Mouse (Mus musculus) liver, postnatal 0 days (tissue): ENCODE data around the gene Ankrd9. TPM values are rescaled to one million over a fixed set of nuclear protein-coding genes. Genes with fewer than 3 reads are reported as not detected.

ENCODE experiments used
- ATAC-seq: fragments of 200-750 bp; cut with Nextera tagmentation; 2 replicates; pipeline ENCODE4 v1.8.0; 2017; ENCODE audit warnings: mild to moderate bottlenecking, moderate library complexity
- DNase-seq: peaks from one replicate; pipeline ENCODE4 v3.0.0-alpha.2; 2016
- H3K27ac ChIP-seq: fragments of 300-500 bp; sonication (generic); 2 replicates; pipeline ENCODE4 v1.5.1; 2014; ENCODE audit warnings: antibody characterized with exemption, moderate library complexity, mild to moderate bottlenecking, low read depth
- H3K27me3 ChIP-seq: fragments of 300-500 bp; sonication (generic); 2 replicates; pipeline ENCODE4 v1.6.1; 2014; ENCODE audit warnings: low read length, control low read depth, mixed read lengths; ENCODE audit not compliant: insufficient read depth
- H3K36me3 ChIP-seq: fragments of 300-500 bp; sonication (generic); replicated peaks from 2 replicates; pipeline ENCODE4 v1.6.1; 2014; ENCODE audit warnings: mild to moderate bottlenecking, control low read depth, low read length, moderate library complexity, mixed read lengths; ENCODE audit not compliant: insufficient read depth
- H3K4me1 ChIP-seq: fragments of 300-500 bp; sonication (generic); 2 replicates; pipeline ENCODE4 v1.6.1; 2014; ENCODE audit warnings: antibody characterized with exemption, mild to moderate bottlenecking, control low read depth; ENCODE audit not compliant: insufficient read depth
- H3K4me2 ChIP-seq: fragments of 300-500 bp; sonication (generic); 2 replicates; pipeline ENCODE4 v1.6.1; 2014; ENCODE audit warnings: low read depth, mild to moderate bottlenecking, low read length, moderate library complexity, mixed read lengths
- H3K4me3 ChIP-seq: fragments of 300-500 bp; sonication (generic); 2 replicates; pipeline ENCODE4 v1.5.1; 2014; ENCODE audit warnings: low read depth, low read length
- H3K9ac ChIP-seq: fragments of 300-500 bp; sonication (generic); replicated peaks from 2 replicates; pipeline ENCODE4 v1.6.1; 2014; ENCODE audit warnings: mild to moderate bottlenecking, moderate library complexity
- H3K9me3 ChIP-seq: fragments of 300-500 bp; sonication (generic); 2 replicates; pipeline ENCODE4 v1.6.1; 2016; ENCODE audit warnings: mild to moderate bottlenecking, control low read depth, low read length, mixed read lengths
- CTCF ChIP-seq: sonication (generic); IDR thresholded peaks from 2 replicates; pipeline ENCODE4 v1.5.1; 2016; ENCODE audit warnings: antibody characterized with exemption, low read depth
- EP300 ChIP-seq: IDR thresholded peaks from 2 replicates; pipeline ENCODE4 v1.6.1; 2016; ENCODE audit warnings: antibody characterized with exemption, low read depth, mild to moderate bottlenecking
- WGBS: fragments of 180-500 bp; shearing (Covaris S2); extraction: QIAGEN DNeasy Blood & Tissue Kit; methylation state at CpG from one replicate; pipeline ENCODE4 v1.1.7; 2014; ENCODE audit not compliant: insufficient replicate concordance; 5-methylcytosine and 5-hydroxymethylcytosine counted together
- polyA plus RNA-seq: library from polyadenylated mRNA; unstranded; fragments of >200 nt; fragmentation: Nextera tagmentation; extraction: Ambion mirVana; gene quantifications from 2 replicates; pipeline ENCODE4 v1.2.1, GENCODE M21; 2015

Ankrd9 gene
- 15.9 and 16.5 TPM in 2 replicates for polyA plus RNA-seq

- peak; percentile 87 for ATAC-seq
- Histone ChIP-seq H3K4me3 (peak within 1 kb of the TSS; percentile 96), H3K4me2 (peak within 1 kb of the TSS; percentile 99), H3K27ac (peak within 1 kb of the TSS; percentile 97), H3K4me1 (peaks cover 43% of the 10 kb centered on the region), H3K9me3 (no peaks in the 10 kb centered on the region), H3K36me3 (peaks cover 27% of the 10 kb centered on the region), H3K27me3 (no peaks in the 10 kb centered on the region), H3K9ac (peak within 1 kb of the TSS; percentile 96)
- TF ChIP-seq EP300, result no peak
- no peak for TF ChIP-seq CTCF
- peak; percentile 98 for DNase-seq
- WGBS, result under 1% methylated on average over 56 of the region's 90 CpGs
Observed at GRCm38 (mm10) chr12:110978607-110979406, at the start of gene Ankrd9. Ankrd9 (minus strand) TSS chr12:110979040.

GRCm38 (mm10) chr12:111021577-111021976, 42.7 kb upstream of the Ankrd9 start:
- DNase-seq (no peak), ATAC-seq (no peak)
- H3K4me3 ChIP-seq, result no peak overlapping the region
- no peaks in the 10 kb centered on the region for H3K36me3 ChIP-seq
- no peak for TF ChIP-seq EP300
- TF ChIP-seq CTCF, result no peak
- H3K4me2 ChIP-seq, result no peak overlapping the region
- 58% methylated on average over 3 of the region's 3 CpGs for WGBS
- no peaks in the 10 kb centered on the region for H3K4me1 ChIP-seq
- no peak overlapping the region for H3K9ac ChIP-seq
- H3K9me3 ChIP-seq, result no peaks in the 10 kb centered on the region
- H3K27ac ChIP-seq, result no peak overlapping the region
- H3K27me3 ChIP-seq, result no peaks in the 10 kb centered on the region

GRCm38 (mm10) chr12:111021138-111021537, 42.3 kb upstream of the Ankrd9 start:
- Histone ChIP-seq H3K9me3 (no peaks in the 10 kb centered on the region), H3K9ac (no peak overlapping the region), H3K36me3 (no peaks in the 10 kb centered on the region), H3K4me1 (no peaks in the 10 kb centered on the region), H3K27me3 (no peaks in the 10 kb centered on the region), H3K4me3 (no peak overlapping the region), H3K4me2 (no peak overlapping the region), H3K27ac (no peak overlapping the region)
- ATAC-seq (no peak), DNase-seq (no peak)
- 48% methylated on average over 1 of the region's 1 CpGs for WGBS
- TF ChIP-seq EP300 (no peak), CTCF (no peak)

GRCm38 (mm10) chr12:111019086-111019485, 40.2 kb upstream of the Ankrd9 start:
- H3K27me3 ChIP-seq, result no peaks in the 10 kb centered on the region
- no peak overlapping the region for H3K4me3 ChIP-seq
- no peak overlapping the region for H3K27ac ChIP-seq
- no peaks in the 10 kb centered on the region for H3K36me3 ChIP-seq
- DNase-seq (no peak), ATAC-seq (no peak)
- TF ChIP-seq EP300 (no peak), CTCF (no peak)
- no peaks in the 10 kb centered on the region for H3K9me3 ChIP-seq
- H3K9ac ChIP-seq, result no peak overlapping the region
- no peaks in the 10 kb centered on the region for H3K4me1 ChIP-seq
- WGBS, result 89% methylated on average over 2 of the region's 2 CpGs
- no peak overlapping the region for H3K4me2 ChIP-seq

DNA sequence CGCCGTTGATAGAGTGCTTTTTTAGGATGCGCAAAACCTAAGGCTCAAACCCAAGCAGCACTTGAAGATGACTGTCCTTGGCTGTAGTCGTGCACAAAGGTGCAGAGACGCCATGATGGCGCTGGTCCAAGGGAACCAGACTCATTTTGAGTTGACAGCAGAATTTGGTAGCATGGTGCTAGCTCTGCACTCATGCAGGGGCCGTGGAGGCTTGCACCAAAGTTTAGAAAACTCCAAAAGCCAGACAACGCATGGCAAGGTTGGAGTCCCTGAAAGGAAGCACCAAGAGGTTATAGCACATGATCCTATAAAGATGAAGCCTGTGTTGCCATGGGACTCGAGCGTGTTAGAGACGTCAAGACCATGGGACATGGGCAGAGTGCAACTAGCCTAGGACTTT, 39.2 kb upstream of the Ankrd9 start:
- no peaks in the 10 kb centered on the region for H3K9me3 ChIP-seq
- 89% methylated on average over 11 of the region's 11 CpGs for WGBS
- H3K4me3 ChIP-seq, result no peak overlapping the region
- H3K36me3 ChIP-seq, result no peaks in the 10 kb centered on the region
- no peaks in the 10 kb centered on the region for H3K4me1 ChIP-seq
- no peak overlapping the region for H3K27ac ChIP-seq
- H3K27me3 ChIP-seq, result no peaks in the 10 kb centered on the region
- no peak for DNase-seq
- TF ChIP-seq EP300, result no peak
- TF ChIP-seq CTCF, result no peak
- no peak for ATAC-seq
- no peak overlapping the region for H3K4me2 ChIP-seq
- no peak overlapping the region for H3K9ac ChIP-seq

GRCm38 (mm10) chr12:111016807-111017206, 38.0 kb upstream of the Ankrd9 start:
- no peak overlapping the region for H3K4me2 ChIP-seq
- H3K36me3 ChIP-seq, result no peaks in the 10 kb centered on the region
- H3K9me3 ChIP-seq, result peaks cover 3% of the 10 kb centered on the region; the same call in 1 of the 2 replicates
- TF ChIP-seq CTCF (no peak), EP300 (no peak)
- ATAC-seq (no peak; the same call in 1 of the 2 replicates), DNase-seq (no peak)
- WGBS, result 73% methylated on average over 3 of the region's 3 CpGs
- no peaks in the 10 kb centered on the region for H3K4me1 ChIP-seq
- H3K27me3 ChIP-seq, result no peaks in the 10 kb centered on the region
- no peak overlapping the region for H3K9ac ChIP-seq
- H3K4me3 ChIP-seq, result no peak overlapping the region
- H3K27ac ChIP-seq, result no peak overlapping the region
